Mouse (Mus musculus) stomach, embryonic 14.5 days (tissue): ENCODE results near the gene Rpl23a. TPM values are rescaled to one million over a fixed set of nuclear protein-coding genes. Genes with fewer than 3 reads are reported as not detected.
A peak's percentile ranks its signal among the peaks of the same experiment; 100 is the strongest.

Experiments
- ATAC-seq: fragments of 200-750 bp; cut with Nextera tagmentation; 2 replicates; pipeline ENCODE4 v1.8.0; 2017; ENCODE audit warnings: low read depth, moderate TSS enrichment; ENCODE audit not compliant: insufficient number of reproducible peaks, insufficient read depth, low FRiP score
- H3K27ac ChIP-seq: fragments of 300-500 bp; sonication (generic); 2 replicates; pipeline ENCODE4 v1.5.1; 2014; ENCODE audit warnings: mild to moderate bottlenecking, low read length, moderate library complexity, mixed read lengths
- H3K27me3 ChIP-seq: fragments of 300-500 bp; sonication (generic); 2 replicates; pipeline ENCODE4 v1.6.1; 2014; ENCODE audit warnings: low read length, control low read depth, mixed read lengths; ENCODE audit not compliant: control insufficient read depth, insufficient read depth
- H3K36me3 ChIP-seq: fragments of 300-500 bp; sonication (generic); 2 replicates; pipeline ENCODE4 v1.6.1; 2014; ENCODE audit warnings: mild to moderate bottlenecking, control low read depth, low read length, moderate library complexity, mixed read lengths; ENCODE audit not compliant: control insufficient read depth, insufficient read depth
- H3K4me1 ChIP-seq: fragments of 300-500 bp; sonication (generic); 2 replicates; pipeline ENCODE4 v1.6.1; 2014; ENCODE audit warnings: low read length, control low read depth, mixed read lengths; ENCODE audit not compliant: control insufficient read depth, insufficient read depth
- H3K4me2 ChIP-seq: fragments of 300-500 bp; sonication (generic); replicated peaks from 2 replicates; pipeline ENCODE4 v1.6.1; 2014; ENCODE audit warnings: low read depth, low read length, control low read depth
- H3K4me3 ChIP-seq: fragments of 300-500 bp; sonication (generic); 2 replicates; pipeline ENCODE4 v1.5.1; 2014; ENCODE audit warnings: low read depth, low read length, control low read depth
- H3K9ac ChIP-seq: fragments of 300-500 bp; sonication (generic); replicated peaks from 2 replicates; pipeline ENCODE4 v1.6.1; 2014; ENCODE audit warnings: low read depth, mild to moderate bottlenecking, control low read depth, low read length, moderate library complexity, mixed read lengths
- H3K9me3 ChIP-seq: fragments of 300-500 bp; sonication (generic); 2 replicates; pipeline ENCODE4 v1.6.1; 2016; ENCODE audit warnings: low read depth, low read length, control low read depth; ENCODE audit not compliant: control insufficient read depth
- WGBS: fragments of 180-500 bp; shearing (Covaris S2); extraction: QIAGEN DNeasy Blood & Tissue Kit; methylation state at CpG from one replicate; pipeline ENCODE4 v1.1.7; 2014; 5-methylcytosine and 5-hydroxymethylcytosine counted together
- polyA plus RNA-seq: library from polyadenylated mRNA; unstranded; fragments of >200 nt; fragmentation: Nextera tagmentation; extraction: Ambion mirVana; gene quantifications from 2 replicates; pipeline ENCODE4 v1.2.1, GENCODE M21; 2014

Rpl23a gene
- polyA plus RNA-seq, 1 experiment from 2014 or later = 1,741 TPM

DNA sequence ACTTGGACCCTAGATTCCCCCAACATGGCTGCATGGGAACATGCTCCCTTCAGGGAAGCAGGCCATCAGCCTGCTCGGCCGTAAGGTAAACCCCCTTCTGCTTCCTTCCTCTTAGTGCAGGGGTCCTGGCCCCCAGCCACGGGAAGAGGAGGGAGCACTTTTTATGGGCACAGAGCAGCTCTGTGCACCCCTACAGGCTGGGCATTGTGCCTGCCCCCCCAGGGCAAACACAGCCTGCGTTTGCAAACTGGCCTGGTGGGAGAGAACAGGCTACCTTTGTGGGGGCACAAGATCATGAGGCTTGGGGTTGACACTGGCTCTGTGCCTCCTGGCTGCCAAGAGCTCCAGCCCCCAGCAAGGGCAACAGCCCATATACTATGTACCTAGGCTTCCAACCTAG lies 21.4 kb downstream of the Rpl23a start:
- Histone ChIP-seq H3K9me3 (no peaks in the 10 kb centered on the region), H3K4me2 (no peak overlapping the region; the same call in 1 of the 2 replicates), H3K9ac (no peak overlapping the region), H3K36me3 (peaks cover 62% of the 10 kb centered on the region), H3K27ac (peak overlapping the region; percentile 21; the same call in 1 of the 2 replicates), H3K4me3 (0 out of 2 replicates have a peak overlapping the region, but pooled peaks have one; percentile 98), H3K27me3 (no peaks in the 10 kb centered on the region), H3K4me1 (peaks cover 33% of the 10 kb centered on the region)
- WGBS = 57% methylated on average over 4 of the region's 4 CpGs
- no peak for ATAC-seq

DNA sequence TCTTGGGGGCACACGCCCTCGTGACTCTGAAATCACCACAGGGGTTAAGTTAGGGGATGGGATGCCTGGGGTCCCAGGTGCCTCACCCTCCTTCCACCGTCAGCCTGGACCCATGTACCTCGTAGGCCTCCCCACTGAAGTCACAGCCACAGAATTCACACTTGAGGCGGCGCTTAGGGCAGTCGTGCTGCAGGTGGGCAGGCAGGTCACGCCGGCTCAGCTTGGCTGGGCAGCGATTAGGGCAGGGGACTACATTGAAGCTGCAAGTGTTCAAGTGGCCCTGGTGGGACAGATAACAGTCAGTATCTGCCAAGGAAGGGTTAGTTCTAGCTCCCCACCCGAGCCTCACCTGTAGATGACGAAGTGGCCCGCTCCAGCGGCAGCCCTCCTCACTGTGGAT lies 22.2 kb downstream of the Rpl23a start:
- Histone ChIP-seq H3K27ac (no peak overlapping the region), H3K27me3 (no peaks in the 10 kb centered on the region), H3K4me2 (no peak overlapping the region), H3K9ac (no peak overlapping the region), H3K4me1 (peaks cover 25% of the 10 kb centered on the region), H3K9me3 (no peaks in the 10 kb centered on the region), H3K36me3 (peaks cover 70% of the 10 kb centered on the region), H3K4me3 (no peak overlapping the region)
- WGBS = 88% methylated on average over 14 of the region's 14 CpGs
- ATAC-seq = no peak

DNA sequence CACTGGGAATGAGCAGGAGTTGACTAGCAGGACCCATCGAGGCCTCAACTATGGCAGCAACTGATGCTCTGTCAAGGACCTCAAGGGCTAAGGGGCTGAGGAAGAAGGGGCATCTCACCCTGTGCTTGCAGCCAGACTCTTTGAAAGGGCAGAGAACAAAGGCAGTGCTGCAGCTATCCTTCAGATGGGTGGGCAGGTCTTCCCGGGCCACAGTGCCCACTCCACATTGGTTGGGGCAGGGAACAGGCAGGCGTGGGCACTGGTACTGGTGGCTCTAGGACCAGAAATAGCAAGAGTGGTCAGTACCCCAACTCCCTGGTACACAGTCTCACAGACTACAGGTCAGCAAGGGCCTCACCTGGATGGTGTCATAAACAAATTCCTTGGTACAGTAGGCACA lies 22.7 kb downstream of the Rpl23a start:
- Histone ChIP-seq H3K27ac (no peak overlapping the region), H3K27me3 (no peaks in the 10 kb centered on the region), H3K9ac (no peak overlapping the region), H3K9me3 (no peaks in the 10 kb centered on the region), H3K36me3 (peaks cover 75% of the 10 kb centered on the region), H3K4me1 (peaks cover 20% of the 10 kb centered on the region), H3K4me3 (no peak overlapping the region), H3K4me2 (no peak overlapping the region)
- ATAC-seq = no peak
- WGBS = 84% methylated on average over 3 of the region's 3 CpGs

DNA sequence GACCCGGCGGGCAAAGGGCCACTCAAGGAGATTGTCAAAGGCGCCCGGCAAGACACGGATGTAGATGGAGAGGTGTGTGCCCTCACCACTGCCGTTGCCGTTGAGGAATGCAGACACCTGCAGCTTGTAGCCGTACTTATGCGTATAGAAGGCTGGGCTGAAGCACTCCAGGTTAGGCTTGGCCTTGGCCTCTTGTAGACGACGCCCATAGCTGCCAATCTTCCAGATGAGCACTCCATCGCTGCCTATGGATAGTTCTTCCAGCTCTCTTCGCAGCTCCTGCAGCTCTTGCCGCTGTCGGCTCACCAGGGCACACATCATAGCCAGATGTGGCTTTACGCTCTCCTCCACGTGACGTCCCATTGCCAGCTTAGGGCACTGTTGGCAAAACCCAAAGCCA lies 23.2 kb downstream of the Rpl23a start:
- Histone ChIP-seq H3K36me3 (peaks cover 80% of the 10 kb centered on the region), H3K4me1 (peaks cover 19% of the 10 kb centered on the region), H3K27ac (no peak overlapping the region), H3K9ac (no peak overlapping the region), H3K4me3 (no peak overlapping the region), H3K4me2 (no peak overlapping the region), H3K27me3 (no peaks in the 10 kb centered on the region), H3K9me3 (no peaks in the 10 kb centered on the region)
- WGBS = 82% methylated on average over 18 of the region's 18 CpGs
- no peak for ATAC-seq

DNA sequence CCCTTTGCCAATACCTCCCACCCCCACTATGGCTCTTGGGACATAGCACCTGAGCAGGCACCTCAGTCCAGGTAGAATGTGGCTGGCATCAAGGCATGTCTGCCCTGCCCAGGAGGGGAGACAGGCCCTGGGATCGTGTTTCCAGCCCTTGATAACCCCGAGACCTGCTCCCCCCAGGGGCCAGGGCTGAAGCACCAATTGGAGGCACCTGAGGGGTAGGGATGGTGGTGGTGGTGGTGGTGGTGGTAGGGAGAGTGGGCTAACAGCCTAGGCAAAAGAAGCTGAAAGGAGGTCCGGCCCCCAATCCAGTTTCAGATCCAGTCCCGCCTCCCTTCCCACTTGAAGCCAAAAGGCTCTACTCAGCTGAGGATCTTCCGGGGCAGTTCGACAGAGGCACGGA lies 23.8 kb downstream of the Rpl23a start:
- ATAC-seq = no peak
- WGBS = 66% methylated on average over 7 of the region's 7 CpGs

DNA sequence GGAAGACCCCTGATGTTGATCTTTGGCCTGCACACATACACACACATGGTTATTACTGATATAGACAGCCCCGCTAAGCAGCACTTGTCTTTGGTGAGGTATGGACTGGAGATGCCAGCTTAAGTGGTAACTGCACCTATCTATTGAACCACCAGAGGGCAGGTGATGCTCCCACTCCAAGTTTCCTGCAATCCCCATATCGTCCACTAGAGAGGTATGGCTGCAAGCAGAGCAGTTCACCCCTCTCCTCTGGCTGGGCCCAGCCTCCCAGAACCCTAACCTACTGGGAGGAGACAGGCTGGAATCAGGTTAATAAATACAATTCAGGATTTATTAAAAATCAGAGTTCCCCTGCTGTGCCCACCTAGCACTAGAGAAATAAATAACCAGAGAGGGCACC lies 24.3 kb downstream of the Rpl23a start:
- ATAC-seq = no peak
- Histone ChIP-seq H3K9ac (no peak overlapping the region), H3K27ac (no peak overlapping the region), H3K4me2 (no peak overlapping the region), H3K27me3 (no peaks in the 10 kb centered on the region), H3K36me3 (peaks cover 91% of the 10 kb centered on the region), H3K4me1 (peaks cover 19% of the 10 kb centered on the region), H3K4me3 (no peak overlapping the region), H3K9me3 (no peaks in the 10 kb centered on the region)
- WGBS = 8% methylated on average over 2 of the region's 2 CpGs

More for the DNA sequence above, 23.8 kb downstream of the Rpl23a start:
- Histone ChIP-seq H3K4me3 (no peak overlapping the region), H3K27ac (no peak overlapping the region), H3K4me1 (peaks cover 19% of the 10 kb centered on the region), H3K4me2 (no peak overlapping the region), H3K36me3 (peaks cover 86% of the 10 kb centered on the region), H3K27me3 (no peaks in the 10 kb centered on the region), H3K9ac (no peak overlapping the region), H3K9me3 (no peaks in the 10 kb centered on the region)

DNA sequence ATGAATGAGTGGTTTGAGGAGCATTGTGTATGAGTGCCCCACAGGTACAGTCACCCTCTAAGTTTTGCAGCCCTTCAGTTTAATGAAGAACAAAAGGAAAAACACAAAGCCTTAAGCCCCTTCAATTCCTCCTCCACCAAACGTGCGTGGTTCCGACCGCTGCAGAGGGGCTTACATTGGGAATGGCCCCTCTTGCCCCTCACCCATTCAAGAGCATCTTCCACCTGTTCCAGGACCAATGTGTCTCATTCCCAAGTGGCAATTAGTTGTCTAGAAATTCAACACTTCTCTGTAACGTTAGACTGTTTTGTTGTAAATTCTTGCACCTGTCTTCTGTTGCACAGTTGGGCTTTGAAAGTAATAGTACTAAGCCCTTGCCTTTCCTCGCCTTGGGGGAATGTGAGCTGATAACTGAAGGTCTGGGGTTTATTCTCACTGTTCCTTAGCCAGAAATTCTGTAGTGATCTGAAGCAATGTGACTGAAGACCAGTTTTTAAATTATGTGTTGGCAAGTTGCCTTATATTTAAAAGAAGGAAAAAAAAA lies 27.2 kb downstream of the Rpl23a start:
- H3K9me3 ChIP-seq = no peaks in the 10 kb centered on the region
- no peak overlapping the region for H3K27ac ChIP-seq
- no peak overlapping the region for H3K9ac ChIP-seq
- no peaks in the 10 kb centered on the region; the same call in 1 of the 2 replicates for H3K4me1 ChIP-seq
- ATAC-seq = no peak
- H3K4me2 ChIP-seq = no peak overlapping the region
- peaks cover 75% of the 10 kb centered on the region for H3K36me3 ChIP-seq
- H3K27me3 ChIP-seq = no peaks in the 10 kb centered on the region
- 71% methylated on average over 6 of the region's 6 CpGs for WGBS
- H3K4me3 ChIP-seq = no peak overlapping the region

DNA sequence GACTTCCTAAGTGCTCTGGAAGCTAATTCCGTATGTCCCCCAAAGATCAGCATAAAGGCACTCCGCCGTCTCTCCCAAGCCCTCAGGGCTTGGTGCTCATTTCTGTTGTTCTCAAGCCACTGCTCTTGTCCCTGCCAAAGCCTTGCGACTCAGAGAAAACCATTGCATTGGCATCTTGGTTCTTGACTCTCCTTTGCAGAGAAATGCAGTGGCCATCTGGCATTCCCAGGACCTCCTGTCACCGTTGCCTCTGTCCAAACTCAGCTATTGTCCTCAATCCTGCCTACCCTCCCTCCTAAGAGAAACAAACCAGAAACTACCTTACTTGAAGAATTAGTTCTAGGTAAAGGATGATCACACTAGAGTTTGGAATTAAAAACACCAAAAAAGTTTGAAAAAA lies 27.7 kb downstream of the Rpl23a start:
- H3K9me3 ChIP-seq = no peaks in the 10 kb centered on the region
- no peak overlapping the region for H3K4me2 ChIP-seq
- peaks cover 70% of the 10 kb centered on the region for H3K36me3 ChIP-seq
- H3K27ac ChIP-seq = no peak overlapping the region
- H3K9ac ChIP-seq = no peak overlapping the region
- ATAC-seq = no peak
- no peaks in the 10 kb centered on the region for H3K27me3 ChIP-seq
- no peaks in the 10 kb centered on the region; the same call in 1 of the 2 replicates for H3K4me1 ChIP-seq
- H3K4me3 ChIP-seq = no peak overlapping the region
- 80% methylated on average over 5 of the region's 5 CpGs for WGBS

DNA sequence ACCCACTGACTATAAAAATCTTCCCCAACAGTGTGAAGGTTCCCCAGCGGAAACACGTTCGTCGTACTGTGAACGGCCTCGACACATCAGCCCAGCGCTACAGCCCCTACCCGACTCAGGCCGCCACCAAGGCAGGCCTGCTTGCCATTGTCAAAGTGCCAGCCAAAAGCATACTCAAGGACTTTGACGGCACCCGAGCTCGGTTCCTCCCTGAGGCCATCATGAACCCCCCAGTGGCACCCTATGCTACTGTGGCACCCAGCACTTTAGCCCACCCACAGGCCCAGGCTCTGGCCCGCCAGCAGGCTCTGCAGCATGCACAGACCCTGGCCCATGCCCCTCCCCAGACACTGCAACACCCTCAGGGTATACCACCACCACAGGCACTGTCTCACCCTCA lies 29.6 kb downstream of the Rpl23a start:
- Histone ChIP-seq H3K27ac (no peak overlapping the region), H3K4me3 (no peak overlapping the region), H3K4me2 (no peak overlapping the region), H3K9me3 (no peaks in the 10 kb centered on the region), H3K27me3 (no peaks in the 10 kb centered on the region), H3K36me3 (peaks cover 64% of the 10 kb centered on the region), H3K9ac (no peak overlapping the region), H3K4me1 (no peaks in the 10 kb centered on the region; the same call in 1 of the 2 replicates)
- ATAC-seq = no peak
- 87% methylated on average over 13 of the region's 13 CpGs for WGBS
